Mouse (Mus musculus): ENCODE results near the gene Tmcc3.

The Tmcc3 gene

GRCm38 (mm10) chr10:94477366-94478225 is 165.8 kb downstream of the Tmcc3 start:
- DNase-seq, result no peak

GRCm38 (mm10) chr10:94479646-94480045 is 167.9 kb downstream of the Tmcc3 start:
- no peak for DNase-seq

- peak; percentile 26 for DNase-seq
Observed at GRCm38 (mm10) chr10:94480380-94481101, 168.8 kb downstream of the Tmcc3 start.

- DNase-seq, result no peak
Observed at GRCm38 (mm10) chr10:94481613-94482012, 169.9 kb downstream of the Tmcc3 start.

- no peak for DNase-seq
Observed at GRCm38 (mm10) chr10:94486179-94486578, 174.4 kb downstream of the Tmcc3 start.

- no peak for DNase-seq
Observed at GRCm38 (mm10) chr10:94489509-94489908, 177.8 kb downstream of the Tmcc3 start.

- DNase-seq, result no peak
Observed at GRCm38 (mm10) chr10:94491006-94491405, 179.3 kb downstream of the Tmcc3 start.

- peak; percentile 81 for DNase-seq
Observed at GRCm38 (mm10) chr10:94494403-94494846, 182.7 kb downstream of the Tmcc3 start.

GRCm38 (mm10) chr10:94495496-94496235 is 183.9 kb downstream of the Tmcc3 start:
- DNase-seq, result no peak

GRCm38 (mm10) chr10:94496826-94497440 is 185.2 kb downstream of the Tmcc3 start:
- no peak for DNase-seq

GRCm38 (mm10) chr10:94500210-94500876 is 188.6 kb downstream of the Tmcc3 start:
- no peak for DNase-seq

GRCm38 (mm10) chr10:94500877-94501273 is 189.1 kb downstream of the Tmcc3 start:
- no peak for DNase-seq

GRCm38 (mm10) chr10:94501796-94502195 is 190.0 kb downstream of the Tmcc3 start:
- no peak for DNase-seq

GRCm38 (mm10) chr10:94505248-94505772 is 193.6 kb downstream of the Tmcc3 start:
- DNase-seq, result no peak

- no peak for DNase-seq
Observed at GRCm38 (mm10) chr10:94508863-94509262, 197.1 kb downstream of the Tmcc3 start.

GRCm38 (mm10) chr10:94512771-94513170 is 201.0 kb downstream of the Tmcc3 start:
- DNase-seq, result no peak

GRCm38 (mm10) chr10:94514091-94514505 is 202.3 kb downstream of the Tmcc3 start:
- no peak for DNase-seq

- peak; percentile 55 for DNase-seq
Observed at GRCm38 (mm10) chr10:94514506-94515178, 202.9 kb downstream of the Tmcc3 start.

- peak; percentile 67 for DNase-seq
Observed at GRCm38 (mm10) chr10:94515179-94515545, 203.4 kb downstream of the Tmcc3 start.

- DNase-seq, result no peak
Observed at GRCm38 (mm10) chr10:94515583-94515982, 203.8 kb downstream of the Tmcc3 start.

- DNase-seq, result no peak
Observed at GRCm38 (mm10) chr10:94519887-94520286, 208.1 kb downstream of the Tmcc3 start.
